Mouse (Mus musculus) retina, embryonic 14.5 days (tissue): ENCODE results near the gene Fbxl8.
A peak's percentile ranks its signal among the peaks of the same experiment; 100 is the strongest.
"Not testable (repeated sequence)": the region's sequence is repeated elsewhere in the genome, so short reads cannot be mapped to it uniquely, and the experiment has no call there.

ENCODE experiments used
- DNase-seq: peaks from one replicate; pipeline ENCODE4 v3.0.0-alpha.2; 2015; ENCODE audit warnings: low spot score

The Fbxl8 gene

GRCm38 (mm10) chr8:105282239-105282638 lies 17.8 kb downstream of the Fbxl8 start:
- no peak for DNase-seq

GRCm38 (mm10) chr8:105283074-105283473 lies 18.6 kb downstream of the Fbxl8 start:
- DNase-seq: peak; percentile 60

- DNase-seq: no peak
Measured at GRCm38 (mm10) chr8:105285514-105285913, 21.1 kb downstream of the Fbxl8 start.

- no peak for DNase-seq
Measured at GRCm38 (mm10) chr8:105286907-105287306, 22.5 kb downstream of the Fbxl8 start.

GRCm38 (mm10) chr8:105288231-105288630 lies 23.8 kb downstream of the Fbxl8 start:
- DNase-seq: no peak

- DNase-seq: peak; percentile 96
Measured at GRCm38 (mm10) chr8:105288958-105289732, 24.7 kb downstream of the Fbxl8 start.

- peak; percentile 74 for DNase-seq
Measured at GRCm38 (mm10) chr8:105289805-105290460, 25.5 kb downstream of the Fbxl8 start, which contains the start of gene 4931428F04Rik. TSS of gene 4931428F04Rik (minus strand) at chr8:105289864.

- DNase-seq: peak; percentile 95
Measured at GRCm38 (mm10) chr8:105290554-105291314, 26.3 kb downstream of the Fbxl8 start.

GRCm38 (mm10) chr8:105291364-105291763 lies 26.9 kb downstream of the Fbxl8 start:
- not testable (repeated sequence) for DNase-seq

- not testable (repeated sequence) for DNase-seq
Measured at GRCm38 (mm10) chr8:105291802-105292201, 27.4 kb downstream of the Fbxl8 start.

- no peak for DNase-seq
Measured at GRCm38 (mm10) chr8:105292471-105292870, 28.0 kb downstream of the Fbxl8 start.

- no peak for DNase-seq
Measured at GRCm38 (mm10) chr8:105293405-105293804, 29.0 kb downstream of the Fbxl8 start.

- no peak for DNase-seq
Measured at GRCm38 (mm10) chr8:105294776-105295175, 30.3 kb downstream of the Fbxl8 start.

- DNase-seq: no peak
Measured at GRCm38 (mm10) chr8:105295256-105295655, 30.8 kb downstream of the Fbxl8 start.

GRCm38 (mm10) chr8:105295895-105296573 lies 31.6 kb downstream of the Fbxl8 start, which contains the start of gene Exoc3l:
TSS of gene Exoc3l (minus strand) at chr8:105296101.
- DNase-seq: no peak

- DNase-seq: peak; percentile 92
Measured at GRCm38 (mm10) chr8:105297511-105298192, 33.2 kb downstream of the Fbxl8 start, which contains the start of gene E2f4. TSS of gene E2f4 (plus strand) at chr8:105297663.

- DNase-seq: no peak
Measured at GRCm38 (mm10) chr8:105298351-105299252, 34.2 kb downstream of the Fbxl8 start.

- DNase-seq: no peak
Measured at GRCm38 (mm10) chr8:105299962-105300361, 35.5 kb downstream of the Fbxl8 start.

GRCm38 (mm10) chr8:105303396-105303795 lies 38.9 kb downstream of the Fbxl8 start:
- DNase-seq: no peak

- no peak for DNase-seq
Measured at GRCm38 (mm10) chr8:105303874-105304273, 39.4 kb downstream of the Fbxl8 start.
